Mouse (Mus musculus): Measurements from ENCODE around the gene Ugt1a10.

The Ugt1a10 gene

DNA sequence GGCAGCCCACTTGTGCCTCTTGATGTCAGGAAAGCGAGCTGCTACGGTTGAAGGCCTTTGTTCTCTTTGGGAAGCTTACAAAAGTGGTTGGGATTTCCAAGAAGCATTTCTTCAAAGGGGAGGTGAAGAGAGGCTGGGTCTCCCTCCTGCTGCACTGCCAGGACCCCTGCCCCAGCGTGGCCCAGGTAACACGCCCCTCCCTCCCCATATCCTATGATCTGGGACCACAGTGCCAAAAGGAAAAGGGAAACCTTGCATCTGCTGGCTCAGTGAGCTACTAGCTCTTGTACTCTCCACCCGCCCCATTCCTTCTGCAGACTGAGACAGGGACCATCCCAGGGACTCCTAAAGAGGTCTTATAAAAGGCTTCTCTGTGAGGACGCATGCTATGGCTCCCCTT is 202.5 kb downstream of the Ugt1a10 start:
- DNase-seq: no peak

DNA sequence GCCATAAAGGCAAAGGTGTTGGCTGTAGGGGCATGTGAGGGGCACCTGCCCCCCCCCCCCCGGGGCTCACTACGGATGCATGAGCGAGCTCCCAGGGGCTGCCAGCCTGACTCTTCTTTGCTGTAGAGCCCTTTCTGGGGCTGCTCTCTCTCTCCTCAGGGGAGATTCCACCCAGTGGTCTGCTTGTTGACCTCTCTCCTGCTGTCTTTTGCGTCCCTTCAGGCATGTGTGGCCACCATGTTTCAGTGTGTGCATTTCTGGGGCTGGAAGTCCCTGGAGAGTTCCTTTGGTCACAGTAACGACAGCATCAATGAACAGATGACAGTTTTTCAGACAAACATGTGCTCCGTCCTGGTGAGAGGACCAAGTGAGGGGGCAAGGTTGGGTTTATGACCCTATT is 203.2 kb downstream of the Ugt1a10 start:
- DNase-seq: no peak

DNA sequence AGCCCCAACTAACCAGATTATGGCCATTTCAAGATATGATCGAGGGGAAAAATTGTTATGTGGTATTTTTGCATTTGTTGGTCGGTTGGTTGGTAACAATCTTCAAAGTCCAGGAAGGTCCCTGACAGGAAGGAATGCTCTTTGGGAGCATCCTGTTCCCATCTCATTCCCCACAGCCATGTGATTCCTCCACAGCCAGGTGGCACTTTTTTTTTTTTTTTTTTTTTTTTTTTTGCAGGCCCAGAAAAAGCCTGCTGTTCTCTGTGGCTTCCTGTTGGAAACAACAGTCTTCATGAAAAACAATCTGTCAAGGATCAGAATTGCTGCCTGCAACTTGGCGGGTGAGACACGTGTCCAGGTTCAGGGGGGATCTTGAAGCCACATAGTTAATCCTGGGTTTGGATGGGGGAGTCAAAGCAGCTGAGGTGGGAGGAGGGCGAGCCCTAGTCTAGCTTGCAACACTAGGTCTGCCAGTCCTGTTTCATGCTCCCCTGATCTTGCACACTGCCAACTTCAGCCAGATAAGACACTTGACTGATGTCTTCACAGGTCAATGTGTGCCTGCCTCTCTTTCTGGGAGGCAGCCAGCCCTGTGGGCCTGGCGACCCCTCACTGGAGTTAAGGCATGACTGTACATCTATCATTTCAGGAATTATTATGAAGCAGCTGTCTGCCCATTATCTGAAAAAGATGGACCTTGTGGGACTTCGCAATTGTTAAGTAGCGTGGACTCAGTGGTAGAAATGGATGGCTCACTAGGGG is 203.9 kb downstream of the Ugt1a10 start:
- DNase-seq: no peak

DNA sequence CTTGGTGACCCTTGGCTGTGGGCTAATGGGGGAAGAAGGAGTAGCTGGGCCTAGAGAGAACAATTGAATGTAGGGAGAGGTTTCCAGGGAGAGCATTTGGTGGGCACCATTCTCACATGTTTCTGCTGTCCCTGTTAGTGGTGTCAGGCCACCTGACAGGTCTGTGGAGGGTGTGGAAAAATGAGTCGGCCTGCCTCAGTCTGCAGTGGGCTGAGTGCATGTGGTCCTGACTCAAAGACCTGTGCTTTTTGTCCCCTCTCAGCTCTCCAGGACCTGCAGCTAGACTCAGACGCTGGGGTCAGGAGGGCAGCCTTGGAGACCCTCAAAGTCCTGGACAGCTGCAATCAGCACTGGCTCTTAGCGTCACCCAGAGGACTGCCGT is 204.4 kb downstream of the Ugt1a10 start:
- no peak for DNase-seq

DNA sequence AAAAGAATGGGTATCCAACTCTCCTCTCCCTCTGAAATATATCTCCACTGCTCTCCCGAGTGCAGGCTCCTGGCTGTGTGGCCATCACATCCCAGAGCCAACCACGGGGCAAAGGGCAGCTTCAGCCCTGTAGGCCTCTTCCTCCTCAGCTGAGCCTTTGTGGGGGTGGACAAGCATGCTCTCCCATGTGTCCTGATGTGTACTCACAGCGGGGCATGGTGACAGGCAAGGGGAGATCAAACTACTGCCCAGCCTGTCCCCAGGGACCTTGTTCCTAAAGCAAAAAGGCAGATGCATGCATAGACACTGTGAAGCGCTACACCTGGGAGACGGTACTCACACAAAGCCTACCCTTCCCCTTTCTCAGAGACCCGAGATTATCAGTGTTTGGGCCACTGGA is 204.9 kb downstream of the Ugt1a10 start:
- DNase-seq: peak; percentile 60

DNA sequence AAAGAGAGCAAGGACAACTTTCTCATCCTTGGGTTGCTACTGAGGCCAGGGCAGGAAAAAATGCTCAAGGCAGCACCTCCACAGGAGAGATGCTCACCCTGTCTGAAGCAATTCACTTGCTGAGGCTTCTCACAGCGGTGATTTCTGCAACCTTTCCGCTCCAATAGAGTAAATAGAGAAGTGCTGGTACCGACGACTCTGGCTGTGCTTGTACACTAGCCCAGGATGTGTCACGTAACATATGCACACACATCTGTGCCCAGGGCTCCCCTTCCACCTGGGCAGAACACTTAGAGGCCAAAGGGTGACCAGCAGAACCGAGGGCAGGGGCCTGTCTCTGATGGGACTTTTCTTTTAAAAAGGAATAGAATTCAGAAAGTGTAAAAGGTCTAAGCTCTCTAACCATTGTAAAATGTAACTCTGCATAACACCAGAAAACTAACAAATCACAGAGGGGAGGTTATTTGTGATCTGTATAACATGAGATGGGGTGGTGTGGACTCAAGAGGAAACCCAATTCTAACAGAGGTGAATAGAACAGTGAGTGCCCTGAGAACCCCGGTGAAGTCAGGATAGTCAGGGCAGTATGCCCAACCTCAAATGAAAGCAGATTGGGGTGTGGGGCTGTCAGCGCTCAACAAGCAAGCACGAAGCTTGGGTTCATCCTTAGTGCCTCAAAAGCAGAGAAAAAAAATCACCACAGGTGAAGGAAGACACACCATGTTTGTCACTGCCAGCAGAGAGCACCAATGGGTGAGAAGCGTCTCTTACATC is 205.6 kb downstream of the Ugt1a10 start:
- DNase-seq: no peak

DNA sequence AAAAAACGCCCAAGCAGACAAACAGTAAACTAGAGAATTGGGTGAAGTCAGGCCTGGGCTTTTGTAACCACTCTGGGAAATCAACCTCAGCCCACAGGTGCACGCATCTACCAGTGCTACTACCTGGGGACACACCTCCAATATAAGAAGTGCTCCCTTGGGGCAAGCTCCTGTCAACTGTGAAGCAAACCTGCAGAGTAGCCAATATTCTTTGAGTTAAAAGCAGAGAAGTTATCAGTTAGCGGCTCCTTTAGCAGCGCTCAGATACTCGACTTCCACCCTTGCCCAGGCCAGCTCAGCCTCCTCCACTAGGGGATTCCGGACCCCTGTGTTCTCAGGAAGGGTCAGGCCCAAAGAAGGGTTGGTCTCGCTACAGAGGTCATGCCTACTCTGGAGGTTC is 206.5 kb downstream of the Ugt1a10 start:
- DNase-seq: no peak

DNA sequence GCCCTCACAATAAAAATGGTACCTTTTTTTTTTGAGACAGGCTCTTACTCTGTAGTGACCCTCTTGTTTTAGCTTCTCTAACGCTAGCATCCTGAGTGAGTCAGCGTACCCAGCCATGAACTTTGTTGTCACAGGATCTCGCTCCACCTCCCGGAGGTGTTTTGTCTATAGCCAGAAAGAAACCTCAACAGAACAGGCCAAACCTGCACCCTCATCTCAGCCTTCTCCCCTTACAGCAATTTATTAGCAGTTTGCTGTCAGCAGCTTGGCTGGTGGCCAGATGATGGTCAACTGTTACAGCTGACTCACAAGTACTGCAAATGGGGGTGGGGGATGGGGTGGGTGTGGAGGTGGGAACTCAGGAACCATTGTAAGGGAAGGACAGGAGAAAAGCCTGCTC is 207.1 kb downstream of the Ugt1a10 start:
- DNase-seq: no peak

DNA sequence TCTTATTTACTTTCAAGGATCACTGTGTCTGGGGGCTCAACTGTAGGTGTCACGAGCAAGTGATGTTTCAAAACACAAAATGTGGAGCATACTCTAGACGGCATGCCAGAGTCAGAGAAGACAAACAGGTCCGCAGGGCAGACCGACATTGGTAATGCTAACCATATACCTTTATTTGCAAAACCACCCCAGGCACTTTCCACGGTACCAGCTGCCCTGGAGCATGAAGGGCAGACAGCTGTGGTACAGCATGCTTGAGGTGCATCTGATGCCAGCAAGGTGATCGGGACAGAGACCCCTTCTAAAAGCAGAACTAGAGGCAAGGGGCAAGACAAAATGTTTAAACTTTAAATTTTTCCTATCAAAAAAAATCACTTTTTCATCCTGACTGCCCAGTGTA is 207.8 kb downstream of the Ugt1a10 start:
- DNase-seq: no peak

DNA sequence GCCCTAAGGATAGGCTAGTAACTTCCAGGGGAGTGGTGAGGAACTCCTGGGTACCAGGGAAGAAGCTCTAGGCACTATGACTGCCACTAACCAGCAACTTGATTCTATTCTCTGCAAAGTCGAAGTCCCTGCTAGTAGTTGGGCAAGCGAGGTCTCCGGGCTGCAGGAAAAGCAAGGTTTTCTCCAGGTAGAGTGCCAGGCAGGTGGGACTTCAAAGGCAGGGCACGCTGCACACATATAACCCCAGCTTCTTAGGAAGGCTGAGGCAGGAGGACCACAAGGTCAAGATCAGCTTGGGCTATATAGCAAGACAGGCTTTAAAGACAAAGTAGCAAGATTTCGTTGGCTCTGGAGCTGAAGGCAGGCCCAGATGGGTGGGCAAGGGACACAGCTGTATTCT is 208.6 kb downstream of the Ugt1a10 start:
- DNase-seq: no peak

DNA sequence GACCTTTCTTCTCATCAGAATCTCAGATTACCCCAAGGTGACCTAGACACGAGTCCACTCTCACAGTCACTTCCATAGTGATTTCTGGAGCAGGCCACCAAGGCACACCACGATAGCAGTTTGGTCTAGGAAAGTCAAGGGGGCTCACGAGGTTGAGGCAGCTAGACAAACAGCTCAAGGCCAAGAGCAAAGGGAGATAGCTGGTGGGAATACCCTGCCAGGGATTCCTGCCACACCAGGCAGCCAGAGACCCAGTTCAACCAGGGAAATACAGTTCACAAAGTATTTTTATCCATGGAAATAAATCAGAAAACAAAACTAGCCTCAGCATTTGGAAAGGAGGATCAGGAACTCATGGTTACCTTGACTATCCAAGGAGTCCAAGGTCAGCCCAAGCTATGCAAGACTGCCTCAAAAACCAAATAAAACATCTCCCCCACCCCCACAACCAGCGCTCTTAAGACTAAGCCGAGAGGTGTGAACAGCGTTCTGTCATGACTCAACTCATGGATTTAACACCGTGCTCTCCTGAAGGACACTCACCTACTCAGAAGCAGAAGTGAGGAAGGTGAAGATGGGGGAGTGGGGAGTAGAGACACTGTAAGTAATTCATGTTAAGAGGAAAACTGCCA is 209.2 kb downstream of the Ugt1a10 start:
- DNase-seq: no peak

DNA sequence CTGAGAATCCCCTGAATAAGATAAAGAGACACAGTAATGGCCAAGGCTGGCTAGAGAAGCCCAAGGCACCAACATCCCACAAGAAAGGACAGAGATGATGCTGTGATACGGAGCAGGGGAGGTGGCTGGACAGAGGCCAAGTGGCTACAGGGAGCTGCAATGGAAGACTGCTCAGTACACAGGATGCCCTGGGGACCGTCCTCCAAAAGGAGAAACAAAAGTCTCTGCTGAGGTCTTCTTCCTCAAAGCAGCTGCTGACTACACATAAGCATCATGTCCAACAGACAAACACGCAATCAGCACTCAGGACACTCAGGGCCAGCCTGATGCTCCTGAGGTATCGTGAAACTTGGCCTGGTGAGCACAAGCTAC is 209.7 kb downstream of the Ugt1a10 start:
- DNase-seq: no peak

DNA sequence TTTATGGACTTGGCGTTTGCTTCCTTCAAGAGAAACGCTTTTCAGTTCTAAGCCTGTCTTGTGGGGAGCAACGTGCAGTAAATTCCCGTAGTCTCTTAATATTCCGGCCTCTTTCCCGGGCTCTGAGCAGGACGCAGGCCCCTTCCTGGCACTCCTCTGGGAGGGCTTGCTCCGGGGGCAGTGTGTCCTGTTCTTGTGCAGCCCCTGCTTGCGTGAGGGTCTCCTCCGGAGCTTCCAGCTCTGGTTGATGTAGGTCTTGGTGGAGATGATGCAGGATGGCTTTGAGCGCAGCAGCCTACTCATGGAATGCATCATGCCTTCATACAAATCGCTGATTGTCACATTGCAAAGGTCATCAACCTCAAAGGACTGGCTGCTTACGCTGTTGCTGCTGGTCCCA is 210.9 kb downstream of the Ugt1a10 start:
- DNase-seq: no peak

DNA sequence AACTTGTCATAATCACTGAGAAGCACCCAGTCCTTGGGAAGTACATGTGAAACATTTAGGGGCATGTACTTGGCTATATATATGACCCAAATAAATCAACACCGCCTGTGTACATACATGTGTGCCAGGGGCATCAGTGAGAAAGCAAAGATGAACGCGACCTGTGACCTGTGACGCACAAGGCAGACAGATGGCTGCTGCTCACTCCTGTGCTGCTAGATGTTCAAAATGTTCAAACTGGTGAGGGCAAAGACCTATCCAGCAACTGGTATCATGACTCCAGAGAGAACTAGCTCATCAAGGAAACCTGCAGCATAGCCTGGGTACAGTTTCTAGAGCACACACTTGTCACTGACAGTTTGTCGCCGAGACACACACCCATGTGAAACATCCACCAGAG is 212.3 kb downstream of the Ugt1a10 start:
- DNase-seq: no peak

DNA sequence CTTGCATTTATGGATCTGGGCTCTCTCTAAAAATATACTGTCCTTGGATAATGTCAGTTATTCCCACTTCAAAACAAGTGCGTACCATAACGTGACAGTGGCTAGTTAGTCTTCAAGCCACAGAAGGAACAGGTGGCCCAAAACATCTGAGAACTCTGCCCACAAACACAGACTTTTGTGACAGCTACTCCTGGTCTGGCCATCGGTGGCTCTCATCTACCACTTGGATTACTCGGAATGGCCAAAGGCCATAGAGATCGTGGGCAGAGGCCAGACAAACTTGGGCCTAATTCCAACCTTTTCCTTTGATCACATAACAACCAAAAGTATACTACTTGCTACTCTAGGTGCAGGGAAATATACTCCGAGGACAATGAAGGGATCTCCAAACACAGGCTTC is 212.9 kb downstream of the Ugt1a10 start:
- no peak for DNase-seq
